Mouse (Mus musculus) thymus, postnatal 25 days (tissue): ENCODE data around the gene Sel1l3.

Experiments
- DNase-seq: peaks from one replicate; pipeline ENCODE4 v3.0.0; 2022

Gene Sel1l3

GRCm38 (mm10) chr5:53172908-53173307 lies 40.8 kb downstream of the Sel1l3 start:
- DNase-seq: no peak

GRCm38 (mm10) chr5:53172256-53172636 lies 41.5 kb downstream of the Sel1l3 start:
- DNase-seq: no peak

- DNase-seq: no peak
Measured at GRCm38 (mm10) chr5:53171611-53172255, 42.0 kb downstream of the Sel1l3 start.

GRCm38 (mm10) chr5:53167564-53167963 lies 46.2 kb downstream of the Sel1l3 start:
- DNase-seq: no peak

GRCm38 (mm10) chr5:53165672-53166071 lies 48.1 kb downstream of the Sel1l3 start:
- DNase-seq: no peak

GRCm38 (mm10) chr5:53162436-53162835 lies 51.3 kb downstream of the Sel1l3 start:
- no peak for DNase-seq

- no peak for DNase-seq
Measured at GRCm38 (mm10) chr5:53161506-53162186, 52.1 kb downstream of the Sel1l3 start.

GRCm38 (mm10) chr5:53160207-53160606 lies 53.5 kb downstream of the Sel1l3 start:
- DNase-seq: no peak

- DNase-seq: no peak
Measured at GRCm38 (mm10) chr5:53159631-53160030, 54.1 kb downstream of the Sel1l3 start.

GRCm38 (mm10) chr5:53159166-53159565 lies 54.6 kb downstream of the Sel1l3 start:
- DNase-seq: no peak

GRCm38 (mm10) chr5:53155985-53156679 lies 57.6 kb downstream of the Sel1l3 start:
- DNase-seq: no peak

- DNase-seq: no peak
Measured at GRCm38 (mm10) chr5:53154501-53154900, 59.2 kb downstream of the Sel1l3 start.

- no peak for DNase-seq
Measured at GRCm38 (mm10) chr5:53154078-53154477, 59.6 kb downstream of the Sel1l3 start.

- DNase-seq: peak; percentile 48
Measured at GRCm38 (mm10) chr5:53153144-53153543, 60.6 kb downstream of the Sel1l3 start.

- DNase-seq: no peak
Measured at GRCm38 (mm10) chr5:53151379-53151960, 62.3 kb downstream of the Sel1l3 start.

GRCm38 (mm10) chr5:53148960-53149685 lies 64.6 kb downstream of the Sel1l3 start:
- DNase-seq: no peak

- no peak for DNase-seq
Measured at GRCm38 (mm10) chr5:53148160-53148923, 65.4 kb downstream of the Sel1l3 start.

GRCm38 (mm10) chr5:53147418-53147817 lies 66.3 kb downstream of the Sel1l3 start:
- DNase-seq: no peak

GRCm38 (mm10) chr5:53146684-53147061 lies 67.1 kb downstream of the Sel1l3 start:
- no peak for DNase-seq

GRCm38 (mm10) chr5:53146049-53146683 lies 67.6 kb downstream of the Sel1l3 start:
- no peak for DNase-seq

- DNase-seq: no peak
Measured at GRCm38 (mm10) chr5:53142587-53142986, 71.1 kb downstream of the Sel1l3 start.
